Mouse (Mus musculus) adrenal gland, adult 10 weeks (tissue): ENCODE results near the gene Sfxn3. TPM values are rescaled to one million over a fixed set of nuclear protein-coding genes. Genes with fewer than 3 reads are reported as not detected.

ENCODE experiments used
- polyA plus RNA-seq: library from polyadenylated mRNA; stranded (reverse); fragments of 350-450 nt; fragmentation: Illumina TruSeq; extraction: RNeasy Lipid Tissue Mini Kit (QIAGEN cat#74804); gene quantifications from one replicate; pipeline ENCODE4 v1.2.3, GENCODE M21; 2014; ENCODE audit warnings: low read depth, low replicate concordance

Gene Sfxn3
- 24.6 TPM for polyA plus RNA-seq

DNA sequence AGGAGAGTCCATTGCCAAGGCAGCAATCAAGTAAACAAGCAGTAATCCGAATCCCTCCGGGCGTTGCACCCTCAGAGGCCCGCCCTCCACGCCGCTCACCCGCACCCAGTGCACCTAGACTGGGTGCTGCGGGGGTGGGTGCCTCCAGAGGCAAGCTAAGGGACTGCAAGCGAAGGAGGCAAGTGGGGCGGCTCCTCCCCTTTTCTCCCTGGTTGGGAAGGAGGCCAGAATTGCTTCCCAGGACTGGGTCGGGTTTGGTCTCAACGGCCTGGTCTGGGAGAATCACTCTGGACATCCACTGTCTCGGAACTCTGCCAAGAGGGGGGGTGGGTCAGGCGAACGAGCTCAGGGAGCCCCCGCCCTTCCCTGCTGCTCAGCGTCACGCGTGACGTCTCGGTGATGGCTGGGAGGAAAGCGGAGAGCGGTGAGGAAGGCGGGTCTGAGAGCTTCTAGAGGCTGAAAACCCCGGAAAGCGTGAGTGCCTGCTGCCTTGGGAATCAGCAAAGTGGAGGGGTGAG lies at the start of gene Sfxn3:
Gene Sfxn3, plus strand, starts transcription at position 87 of the 518 bp plus-strand sequence.

DNA sequence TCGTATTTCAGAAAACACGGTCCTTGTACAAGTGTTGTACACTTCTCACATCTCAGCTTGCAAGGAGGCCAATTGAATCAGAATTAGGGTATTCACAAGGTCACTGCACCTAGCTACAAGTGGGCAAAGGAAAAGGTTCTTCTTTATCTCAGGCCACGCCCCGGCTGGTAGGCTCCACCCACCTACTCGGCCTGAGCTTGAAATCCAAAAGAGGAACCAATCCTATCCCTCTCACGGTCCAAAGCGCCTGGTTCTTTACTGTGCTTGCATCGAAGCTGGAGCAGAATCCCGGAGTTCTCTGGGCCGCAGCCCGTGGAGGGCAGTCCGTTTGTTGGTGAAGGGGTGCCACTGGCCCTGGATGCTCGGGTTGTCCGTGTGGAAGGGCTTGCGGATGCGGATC lies 41.9 kb upstream of the Sfxn3 start, which contains the start of gene Twnk:
Gene Twnk, plus strand, starts transcription at position 220 of the 400 bp plus-strand sequence.

GRCm38 (mm10) chr19:45005957-45006712 lies 41.2 kb upstream of the Sfxn3 start, which contains the start of gene Mrpl43:
TSS of gene Mrpl43 (minus strand) at chr19:45006442.

DNA sequence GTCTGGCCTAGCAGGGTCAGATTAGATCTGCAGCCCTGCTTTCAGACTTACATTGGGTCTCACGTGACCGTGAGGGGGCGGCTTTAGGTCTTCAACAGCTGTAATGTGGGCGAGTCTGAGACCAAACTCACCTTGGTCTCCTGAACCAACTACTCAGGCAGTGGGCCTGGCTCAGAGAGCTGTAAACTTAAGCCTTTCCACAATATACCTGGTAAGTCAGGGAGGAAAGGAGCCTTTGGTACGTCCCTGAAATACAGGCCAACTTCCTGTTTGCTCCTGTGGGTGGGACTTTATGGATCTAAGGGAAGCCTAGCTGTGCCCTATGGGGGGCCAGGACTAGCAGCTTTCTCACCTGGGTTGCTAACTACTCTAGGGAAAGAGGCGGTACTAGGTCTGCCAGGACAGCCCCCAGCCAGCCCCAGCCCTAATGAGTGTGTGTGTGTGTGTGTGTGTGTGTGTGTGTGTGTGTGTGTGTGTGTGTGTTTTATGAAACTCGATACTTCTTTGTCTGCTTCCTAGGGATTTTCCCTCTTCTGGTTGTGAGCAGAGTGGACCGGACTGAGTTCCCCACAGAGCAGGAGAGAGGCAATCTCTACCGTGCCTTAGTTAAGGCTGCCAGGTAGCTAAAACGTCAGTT lies 32.9 kb upstream of the Sfxn3 start, which contains the start of gene Lzts2:
Gene Lzts2, plus strand, starts transcription at position 80 of the 637 bp plus-strand sequence.

DNA sequence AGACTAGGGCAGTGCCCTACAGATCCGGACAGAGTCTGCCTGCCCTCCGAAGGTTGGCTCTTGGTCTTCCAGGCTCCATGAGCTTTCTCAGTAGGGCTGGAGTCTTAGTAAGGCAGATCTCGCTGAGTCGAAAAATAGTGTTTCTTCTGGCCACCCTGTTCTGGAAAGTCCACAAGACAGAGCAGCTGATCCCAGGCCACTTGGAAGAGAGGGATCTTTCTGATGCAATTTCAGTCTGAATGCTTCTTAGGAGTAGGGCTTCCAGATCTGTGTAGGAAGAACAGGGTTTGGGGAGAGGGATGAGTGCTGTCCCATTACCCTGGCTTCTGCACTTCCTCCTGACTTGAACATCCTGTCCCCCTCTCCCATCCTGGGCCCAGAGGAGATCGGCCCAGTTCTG lies 1.7 kb upstream of the Sfxn3 start, which contains the start of gene Pdzd7:
Gene Pdzd7, minus strand, starts transcription at position 67 of the 400 bp plus-strand sequence.

GRCm38 (mm10) chr19:45074580-45075322 lies 27.4 kb downstream of the Sfxn3 start, which contains the start of gene Kazald1:
TSS of gene Kazald1 (plus strand) at chr19:45075241.

Other genes with a start within 250 kb of the Sfxn3 start
- 48.1 TPM for gene Slf2, start 116.4 kb upstream of the Sfxn3 start, polyA plus RNA-seq
- 0.52 TPM for gene Sema4g, start 58.4 kb upstream of the Sfxn3 start, polyA plus RNA-seq
- gene Twnk, start 41.8 kb upstream of the Sfxn3 start, polyA plus RNA-seq = 8.7 TPM
- 15.7 TPM for gene Mrpl43, start 41.1 kb upstream of the Sfxn3 start, polyA plus RNA-seq
- 10.3 TPM for gene Lzts2, start 33.1 kb upstream of the Sfxn3 start, polyA plus RNA-seq
- gene Pdzd7, start 1.8 kb upstream of the Sfxn3 start, polyA plus RNA-seq = not detected
- not detected for gene Kazald1, start 27.7 kb downstream of the Sfxn3 start, polyA plus RNA-seq
- gene Tlx1, start 103.2 kb downstream of the Sfxn3 start, polyA plus RNA-seq = not detected
- not detected for gene Lbx1, start 188.3 kb downstream of the Sfxn3 start, polyA plus RNA-seq